Mouse (Mus musculus) neural tube, embryonic 15.5 days (tissue): ENCODE results near the gene Srl. TPM values are rescaled to one million over a fixed set of nuclear protein-coding genes. Genes with fewer than 3 reads are reported as not detected.

Experiments used
- ATAC-seq: fragments of 200-750 bp; cut with Nextera tagmentation; 2 replicates; pipeline ENCODE4 v1.8.0; 2017; ENCODE audit warnings: mild to moderate bottlenecking, moderate TSS enrichment, moderate library complexity; ENCODE audit not compliant: low FRiP score
- H3K27ac ChIP-seq: fragments of 300-500 bp; sonication (generic); replicated peaks from 2 replicates; pipeline ENCODE4 v1.5.1; 2015; ENCODE audit warnings: mild to moderate bottlenecking, inconsistent platforms
- H3K27me3 ChIP-seq: fragments of 300-500 bp; sonication (generic); replicated peaks from 2 replicates; pipeline ENCODE4 v1.6.1; 2015; ENCODE audit warnings: inconsistent platforms
- H3K36me3 ChIP-seq: fragments of 300-500 bp; sonication (generic); 2 replicates; pipeline ENCODE4 v1.6.1; 2015; ENCODE audit warnings: inconsistent platforms
- H3K4me1 ChIP-seq: fragments of 300-500 bp; sonication (generic); 2 replicates; pipeline ENCODE4 v1.6.1; 2015; ENCODE audit warnings: inconsistent platforms
- H3K4me2 ChIP-seq: fragments of 300-500 bp; sonication (generic); 2 replicates; pipeline ENCODE4 v1.6.1; 2015; ENCODE audit warnings: inconsistent platforms, mild to moderate bottlenecking, moderate library complexity
- H3K4me3 ChIP-seq: fragments of 300-500 bp; sonication (generic); replicated peaks from 2 replicates; pipeline ENCODE4 v1.5.1; 2015; ENCODE audit warnings: mild to moderate bottlenecking, inconsistent platforms
- H3K9ac ChIP-seq: fragments of 300-500 bp; sonication (generic); replicated peaks from 2 replicates; pipeline ENCODE4 v1.6.1; 2015; ENCODE audit warnings: mild to moderate bottlenecking, inconsistent platforms
- H3K9me3 ChIP-seq: fragments of 300-500 bp; sonication (generic); replicated peaks from 2 replicates; pipeline ENCODE4 v1.6.1; 2016; ENCODE audit warnings: inconsistent platforms
- WGBS: fragments of 180-500 bp; shearing (Covaris S2); methylation state at CpG from one replicate; pipeline ENCODE4 v1.1.7; 2015; ENCODE audit warnings: mixed read lengths; 5-methylcytosine and 5-hydroxymethylcytosine counted together
- polyA plus RNA-seq: library from polyadenylated mRNA; unstranded; fragments of >200 nt; fragmentation: Nextera tagmentation; extraction: Ambion mirVana; gene quantifications from 2 replicates; pipeline ENCODE4 v1.2.1, GENCODE M21; 2015

Srl gene
- polyA plus RNA-seq, 1 experiment from 2014 or later, result 26.3 TPM

DNA sequence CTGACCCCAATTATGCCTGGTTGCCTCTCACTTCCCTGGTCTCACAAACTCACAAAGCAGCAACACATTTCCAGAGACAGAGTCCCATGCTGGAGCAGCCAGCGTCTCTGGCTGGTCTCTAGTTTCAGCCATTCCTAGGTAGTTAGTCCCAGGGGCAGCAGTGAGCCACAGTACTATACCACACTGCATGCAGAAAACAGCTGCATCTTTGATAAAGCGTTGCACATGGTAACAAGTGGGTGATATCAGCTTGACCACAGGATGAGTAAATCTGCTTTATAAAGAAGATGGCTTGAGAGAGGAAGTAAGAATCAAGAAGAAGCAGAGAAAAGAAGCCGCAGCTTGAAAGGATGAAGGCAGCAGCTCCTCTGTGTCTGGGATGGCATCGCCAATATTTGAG is 85.9 kb downstream of the Srl start:
- no peak overlapping the region for H3K4me2 ChIP-seq
- no peak overlapping the region for H3K27ac ChIP-seq
- H3K4me3 ChIP-seq, result no peak overlapping the region
- no peaks in the 10 kb centered on the region for H3K9me3 ChIP-seq
- no peak overlapping the region for H3K9ac ChIP-seq
- no peak for ATAC-seq
- 86% methylated on average over 4 of the region's 4 CpGs for WGBS
- no peaks in the 10 kb centered on the region for H3K36me3 ChIP-seq
- no peaks in the 10 kb centered on the region for H3K27me3 ChIP-seq
- no peaks in the 10 kb centered on the region for H3K4me1 ChIP-seq

DNA sequence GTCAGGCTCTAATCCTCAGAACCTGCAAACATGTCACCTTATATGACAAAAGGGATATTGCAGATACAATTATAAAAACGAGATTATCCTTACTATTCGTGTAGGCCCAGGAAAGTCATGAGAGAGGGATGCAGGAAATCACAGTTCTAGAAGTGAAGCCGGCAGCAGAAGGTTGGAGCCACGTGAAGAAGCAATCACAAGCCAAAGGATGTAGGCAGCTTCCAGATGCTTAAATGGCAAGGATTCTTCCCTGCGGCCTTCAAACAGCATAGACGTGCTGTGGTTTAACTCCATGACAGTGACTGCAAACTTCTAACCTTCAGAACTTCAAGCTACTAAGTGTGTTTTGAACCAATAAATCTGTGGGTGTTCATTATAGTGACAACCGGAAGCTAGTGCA is 87.1 kb downstream of the Srl start:
- Histone ChIP-seq H3K27me3 (no peaks in the 10 kb centered on the region), H3K4me3 (no peak overlapping the region), H3K4me2 (no peak overlapping the region), H3K9me3 (no peaks in the 10 kb centered on the region), H3K27ac (no peak overlapping the region), H3K36me3 (no peaks in the 10 kb centered on the region), H3K4me1 (no peaks in the 10 kb centered on the region), H3K9ac (no peak overlapping the region)
- ATAC-seq, result no peak
- 90% methylated on average over 7 of the region's 7 CpGs for WGBS

DNA sequence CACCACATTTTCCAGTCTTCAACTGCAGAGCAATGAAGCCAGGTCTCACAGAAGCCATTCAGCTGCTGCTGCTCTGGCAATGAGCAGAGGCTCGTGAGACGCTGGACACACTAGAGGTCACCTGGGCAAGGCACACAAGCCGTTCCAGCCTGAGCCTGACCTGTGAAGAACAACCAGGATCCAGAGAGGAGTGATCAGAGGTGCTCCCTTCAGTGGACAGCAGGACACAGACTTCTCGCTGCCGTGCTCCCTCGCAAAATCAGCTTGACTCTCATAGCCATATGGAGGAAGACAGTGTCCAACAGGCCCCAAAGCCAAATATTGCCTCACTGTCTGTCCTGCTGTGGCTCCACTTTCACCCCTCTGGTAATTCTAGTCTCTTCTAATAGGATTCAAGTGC is 92.2 kb downstream of the Srl start:
- no peak overlapping the region for H3K9ac ChIP-seq
- 92% methylated on average over 6 of the region's 6 CpGs for WGBS
- H3K36me3 ChIP-seq, result no peaks in the 10 kb centered on the region
- H3K27me3 ChIP-seq, result no peaks in the 10 kb centered on the region
- H3K9me3 ChIP-seq, result no peaks in the 10 kb centered on the region
- no peak overlapping the region for H3K4me2 ChIP-seq
- no peak overlapping the region for H3K4me3 ChIP-seq
- H3K27ac ChIP-seq, result no peak overlapping the region
- H3K4me1 ChIP-seq, result no peaks in the 10 kb centered on the region
- no peak for ATAC-seq

DNA sequence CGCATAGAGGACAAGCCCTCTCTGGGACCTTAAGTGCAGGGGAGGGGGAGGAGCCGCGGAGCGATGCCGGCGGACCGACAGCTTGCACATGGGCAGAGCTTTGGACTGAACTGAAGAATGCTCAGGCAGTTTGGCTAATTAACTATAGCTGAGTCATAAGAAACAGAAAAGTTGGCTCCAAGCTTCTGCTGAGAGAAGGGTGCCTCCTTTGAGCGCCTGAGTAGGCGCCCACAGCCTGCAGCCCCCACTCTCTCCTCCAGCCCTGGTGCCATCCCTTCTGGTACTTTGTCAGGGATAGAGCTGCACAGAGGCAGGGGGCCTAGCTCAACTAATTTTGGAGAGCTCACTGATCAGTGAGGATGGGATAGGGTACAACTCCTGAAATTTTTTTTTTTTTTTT is 93.4 kb downstream of the Srl start:
- H3K9ac ChIP-seq, result no peak overlapping the region
- no peaks in the 10 kb centered on the region for H3K9me3 ChIP-seq
- no peak overlapping the region for H3K4me3 ChIP-seq
- H3K27ac ChIP-seq, result no peak overlapping the region
- no peak for ATAC-seq
- H3K4me2 ChIP-seq, result no peak overlapping the region
- no peaks in the 10 kb centered on the region for H3K36me3 ChIP-seq
- H3K27me3 ChIP-seq, result no peaks in the 10 kb centered on the region
- no peaks in the 10 kb centered on the region for H3K4me1 ChIP-seq
- WGBS, result 65% methylated on average over 9 of the region's 9 CpGs

DNA sequence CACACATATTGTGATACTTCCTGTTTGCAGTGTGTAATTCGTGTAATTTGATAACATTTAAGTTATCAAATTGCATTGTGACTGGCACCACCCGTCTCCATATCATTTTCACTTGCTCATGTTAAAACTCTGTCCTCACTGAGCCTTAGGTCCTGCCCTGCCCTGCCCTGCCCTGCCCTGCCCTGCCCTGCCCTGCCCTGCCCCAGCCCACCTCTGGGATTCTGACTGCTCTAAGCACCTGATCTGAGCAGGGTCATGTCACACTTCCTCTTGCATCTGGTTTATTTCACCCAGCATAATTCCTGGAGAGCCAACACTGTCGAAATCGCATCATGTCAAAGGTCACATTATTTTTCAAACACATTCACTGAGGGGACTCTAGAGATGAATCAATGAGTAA is 95.2 kb downstream of the Srl start:
- Histone ChIP-seq H3K4me3 (no peak overlapping the region), H3K27ac (no peak overlapping the region), H3K4me1 (no peaks in the 10 kb centered on the region), H3K9ac (no peak overlapping the region), H3K9me3 (no peaks in the 10 kb centered on the region), H3K4me2 (no peak overlapping the region), H3K27me3 (no peaks in the 10 kb centered on the region), H3K36me3 (no peaks in the 10 kb centered on the region)
- 82% methylated on average over 4 of the region's 4 CpGs for WGBS
- ATAC-seq, result no peak

DNA sequence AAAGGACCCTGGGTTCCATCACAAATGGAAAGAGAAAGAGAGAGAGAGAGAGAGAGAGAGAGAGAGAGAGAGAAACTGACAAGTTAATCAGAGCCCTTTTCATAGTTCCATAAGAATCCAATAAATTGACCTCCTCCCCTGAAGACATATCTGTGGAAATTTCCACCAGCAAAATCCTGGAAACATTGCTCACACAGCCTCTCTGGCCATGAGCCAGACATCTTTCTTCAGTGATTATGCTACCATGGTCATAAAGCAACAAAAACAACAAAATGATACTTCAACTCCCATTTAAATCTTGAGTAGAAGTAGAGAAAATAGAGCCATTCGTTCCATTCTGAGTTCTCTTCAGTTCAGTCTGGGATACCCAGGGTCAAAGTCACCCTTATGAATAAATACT is 97.2 kb downstream of the Srl start:
- H3K27ac ChIP-seq, result no peak overlapping the region
- no peaks in the 10 kb centered on the region for H3K4me1 ChIP-seq
- no peak overlapping the region for H3K4me2 ChIP-seq
- whole genome bisulfite sequencing, result 88% methylated on average over 1 of the region's 1 CpGs
- H3K27me3 ChIP-seq, result no peaks in the 10 kb centered on the region
- H3K9me3 ChIP-seq, result no peaks in the 10 kb centered on the region
- no peak overlapping the region for H3K9ac ChIP-seq
- H3K36me3 ChIP-seq, result no peaks in the 10 kb centered on the region
- no peak overlapping the region for H3K4me3 ChIP-seq
- ATAC-seq, result no peak

- no peak for ATAC-seq
- Histone ChIP-seq H3K27me3 (no peaks in the 10 kb centered on the region), H3K4me2 (no peak overlapping the region), H3K9ac (no peak overlapping the region), H3K27ac (no peak overlapping the region), H3K36me3 (no peaks in the 10 kb centered on the region), H3K4me1 (no peaks in the 10 kb centered on the region), H3K9me3 (no peaks in the 10 kb centered on the region), H3K4me3 (no peak overlapping the region)
- 71% methylated on average over 10 of the region's 10 CpGs for WGBS
Observed at GRCm38 (mm10) chr16:4439302-4440066, 102.1 kb downstream of the Srl start.

GRCm38 (mm10) chr16:4436738-4437137 is 104.9 kb downstream of the Srl start:
- no peak for ATAC-seq
- H3K9ac ChIP-seq, result no peak overlapping the region
- H3K27ac ChIP-seq, result no peak overlapping the region
- no peaks in the 10 kb centered on the region for H3K27me3 ChIP-seq
- H3K9me3 ChIP-seq, result no peaks in the 10 kb centered on the region
- 90% methylated on average over 4 of the region's 4 CpGs for WGBS
- H3K4me1 ChIP-seq, result no peaks in the 10 kb centered on the region
- no peaks in the 10 kb centered on the region for H3K36me3 ChIP-seq
- H3K4me2 ChIP-seq, result no peak overlapping the region
- no peak overlapping the region for H3K4me3 ChIP-seq

DNA sequence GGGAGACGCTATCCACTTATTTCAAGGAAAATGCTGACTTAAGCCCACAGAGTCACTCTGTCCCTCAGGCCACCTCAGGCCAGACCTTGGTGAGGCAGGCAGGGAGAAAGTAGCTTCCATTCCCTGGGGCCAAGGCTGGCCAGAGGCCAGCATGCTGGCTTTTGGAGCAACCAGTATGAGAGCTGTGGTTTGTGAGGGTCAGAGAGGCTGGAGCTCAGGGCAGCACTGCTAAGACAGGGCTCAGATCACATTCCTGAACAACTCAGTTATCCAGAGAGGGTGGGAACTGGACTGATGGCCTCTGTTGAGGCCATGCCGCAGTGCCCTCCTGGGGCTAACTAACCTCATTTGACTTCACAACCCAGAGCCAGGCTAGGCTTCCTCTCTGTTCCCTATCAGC is 106.2 kb downstream of the Srl start:
- Histone ChIP-seq H3K4me1 (no peaks in the 10 kb centered on the region), H3K9ac (no peak overlapping the region), H3K36me3 (no peaks in the 10 kb centered on the region), H3K9me3 (no peaks in the 10 kb centered on the region), H3K4me2 (no peak overlapping the region), H3K4me3 (no peak overlapping the region), H3K27me3 (no peaks in the 10 kb centered on the region), H3K27ac (no peak overlapping the region)
- 87% methylated on average over 2 of the region's 2 CpGs for WGBS
- ATAC-seq, result no peak

GRCm38 (mm10) chr16:4431841-4432240 is 109.8 kb downstream of the Srl start:
- Histone ChIP-seq H3K9ac (no peak overlapping the region), H3K4me1 (no peaks in the 10 kb centered on the region), H3K9me3 (no peaks in the 10 kb centered on the region), H3K36me3 (no peaks in the 10 kb centered on the region), H3K27ac (no peak overlapping the region), H3K4me3 (no peak overlapping the region), H3K27me3 (0 out of 2 replicates have a peak, but pooled peaks cover 3% of the 10 kb centered on the region), H3K4me2 (no peak overlapping the region)
- 83% methylated on average over 4 of the region's 4 CpGs for WGBS
- ATAC-seq, result no peak

GRCm38 (mm10) chr16:4431013-4431412 is 110.6 kb downstream of the Srl start:
- no peak for ATAC-seq
- 0 out of 2 replicates have a peak, but pooled peaks cover 3% of the 10 kb centered on the region for H3K27me3 ChIP-seq
- H3K36me3 ChIP-seq, result no peaks in the 10 kb centered on the region
- H3K4me3 ChIP-seq, result no peak overlapping the region
- no peaks in the 10 kb centered on the region for H3K4me1 ChIP-seq
- no peak overlapping the region for H3K9ac ChIP-seq
- no peak overlapping the region for H3K27ac ChIP-seq
- H3K9me3 ChIP-seq, result no peaks in the 10 kb centered on the region
- 82% methylated on average over 3 of the region's 3 CpGs for WGBS
- H3K4me2 ChIP-seq, result no peak overlapping the region

DNA sequence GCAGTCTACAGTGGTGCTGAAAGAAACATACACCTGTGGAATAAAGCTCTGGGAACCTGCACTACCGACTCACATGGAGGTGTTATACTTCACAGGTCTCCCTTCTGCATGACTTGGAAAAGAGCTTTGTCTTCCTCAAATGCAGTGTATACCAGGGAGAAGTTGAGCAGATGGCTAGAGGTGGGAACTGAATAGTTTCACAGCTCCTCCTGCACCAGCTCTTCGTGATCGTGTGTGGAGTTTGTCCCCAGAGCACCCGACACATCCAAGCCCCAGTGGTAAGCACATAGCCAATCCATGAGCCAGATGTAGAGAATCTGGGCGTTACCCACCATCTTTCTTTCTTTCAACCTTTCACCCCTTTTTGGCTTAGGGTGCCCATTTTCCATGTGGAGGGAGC is 111.4 kb downstream of the Srl start:
- WGBS, result 86% methylated on average over 5 of the region's 5 CpGs

More for the DNA sequence above, 111.4 kb downstream of the Srl start:
- no peaks in the 10 kb centered on the region for H3K4me1 ChIP-seq
- no peak overlapping the region for H3K9ac ChIP-seq
- 0 out of 2 replicates have a peak, but pooled peaks cover 3% of the 10 kb centered on the region for H3K27me3 ChIP-seq
- no peak for ATAC-seq
- H3K9me3 ChIP-seq, result no peaks in the 10 kb centered on the region
- H3K27ac ChIP-seq, result no peak overlapping the region
- H3K36me3 ChIP-seq, result no peaks in the 10 kb centered on the region
- no peak overlapping the region for H3K4me3 ChIP-seq
- H3K4me2 ChIP-seq, result no peak overlapping the region
